Mouse (Mus musculus): ENCODE data around the gene Fam83e. TPM values are rescaled to one million over a fixed set of nuclear protein-coding genes. Genes with fewer than 3 reads are reported as not detected.

Gene Fam83e
- polyA plus RNA-seq, 1 experiment from 2014 or later = 1.1 TPM

- Histone ChIP-seq H3K9me3 (ENCODE audit: low read length) (no peaks in the 10 kb centered on the region), H3K27me3 (ENCODE audit: insufficient read depth, low read length) (no peaks in the 10 kb centered on the region), H3K27ac (ENCODE audit: low read length) (peak overlapping the region; percentile 3; the same call in 1 of the 2 replicates), H3K4me3 (ENCODE audit: low read length) (peak overlapping the region; percentile 54), H3K9ac (replicated peaks; ENCODE audit: low read length) (peak overlapping the region; percentile 58), H3K4me2 (replicated peaks; ENCODE audit: low read depth, low read length) (peak overlapping the region; percentile 84), H3K4me1 (ENCODE audit: insufficient read depth, low read length) (peaks cover 35% of the 10 kb centered on the region), H3K36me3 (ENCODE audit: insufficient read depth, low read length) (peaks cover 34% of the 10 kb centered on the region)
- WGBS = 74% methylated on average over 6 of the region's 6 CpGs
- no peak for ATAC-seq (ENCODE audit: low FRiP score, low TSS enrichment)
These were observed 7.0 kb upstream of the Fam83e start for GRCm38 (mm10) chr7:45713881-45714520.

- no peaks in the 10 kb centered on the region for H3K9me3 ChIP-seq (ENCODE audit: low read length)
- H3K27me3 ChIP-seq (ENCODE audit: insufficient read depth, low read length) = no peaks in the 10 kb centered on the region
- peak overlapping the region; percentile 54 for H3K4me3 ChIP-seq (ENCODE audit: low read length)
- peak overlapping the region; percentile 58 for H3K9ac ChIP-seq (replicated peaks; ENCODE audit: low read length)
- ATAC-seq (ENCODE audit: low FRiP score, low TSS enrichment) = peak; percentile 40
- peaks cover 39% of the 10 kb centered on the region for H3K36me3 ChIP-seq (ENCODE audit: insufficient read depth, low read length)
- 10% methylated on average over 14 of the region's 14 CpGs for WGBS
- H3K4me2 ChIP-seq (replicated peaks; ENCODE audit: low read depth, low read length) = peak overlapping the region; percentile 84
- H3K27ac ChIP-seq (ENCODE audit: low read length) = peak overlapping the region; percentile 3; the same call in 1 of the 2 replicates
- H3K4me1 ChIP-seq (ENCODE audit: insufficient read depth, low read length) = peaks cover 39% of the 10 kb centered on the region
These were observed 6.4 kb upstream of the Fam83e start for GRCm38 (mm10) chr7:45714630-45715089.

- H3K27me3 ChIP-seq (ENCODE audit: insufficient read depth, low read length) = no peaks in the 10 kb centered on the region
- H3K4me2 ChIP-seq (replicated peaks; ENCODE audit: low read depth, low read length) = peak within 1 kb of the TSS; percentile 84
- 6% methylated on average over 34 of the region's 34 CpGs for WGBS
- ATAC-seq (ENCODE audit: low FRiP score, low TSS enrichment) = peak; percentile 93
- peaks cover 44% of the 10 kb centered on the region for H3K36me3 ChIP-seq (ENCODE audit: insufficient read depth, low read length)
- H3K27ac ChIP-seq (ENCODE audit: low read length) = peak within 1 kb of the TSS; percentile 41; the same call in 1 of the 2 replicates
- peak within 1 kb of the TSS; percentile 58 for H3K9ac ChIP-seq (replicated peaks; ENCODE audit: low read length)
- H3K4me1 ChIP-seq (ENCODE audit: insufficient read depth, low read length) = peaks cover 43% of the 10 kb centered on the region
- H3K9me3 ChIP-seq (ENCODE audit: low read length) = no peaks in the 10 kb centered on the region
- H3K4me3 ChIP-seq (ENCODE audit: low read length) = peak within 1 kb of the TSS; percentile 54
These were observed 5.8 kb upstream of the Fam83e start, which contains the start of gene Rpl18 for GRCm38 (mm10) chr7:45715090-45715708. Gene Rpl18 (plus strand): TSS chr7:45715457.

GRCm38 (mm10) chr7:45715741-45716459, 5.1 kb upstream of the Fam83e start:
- H3K36me3 ChIP-seq (ENCODE audit: insufficient read depth, low read length) = peaks cover 44% of the 10 kb centered on the region
- H3K4me1 ChIP-seq (ENCODE audit: insufficient read depth, low read length) = peaks cover 43% of the 10 kb centered on the region
- H3K9me3 ChIP-seq (ENCODE audit: low read length) = no peaks in the 10 kb centered on the region
- H3K27ac ChIP-seq (ENCODE audit: low read length) = peak overlapping the region; percentile 41; the same call in 1 of the 2 replicates
- peak overlapping the region; percentile 8; the same call in 1 of the 2 replicates for H3K9ac ChIP-seq (replicated peaks; ENCODE audit: low read length)
- peak overlapping the region; percentile 84 for H3K4me2 ChIP-seq (replicated peaks; ENCODE audit: low read depth, low read length)
- WGBS = 82% methylated on average over 19 of the region's 19 CpGs
- peak overlapping the region; percentile 54 for H3K4me3 ChIP-seq (ENCODE audit: low read length)
- H3K27me3 ChIP-seq (ENCODE audit: insufficient read depth, low read length) = no peaks in the 10 kb centered on the region
- no peak for ATAC-seq (ENCODE audit: low FRiP score, low TSS enrichment)

- Histone ChIP-seq H3K9ac (replicated peaks; ENCODE audit: low read length) (0 out of 2 replicates have a peak overlapping the region, but pooled peaks have one; percentile 5), H3K4me3 (ENCODE audit: low read length) (peak overlapping the region; percentile 97), H3K4me1 (ENCODE audit: insufficient read depth, low read length) (peaks cover 43% of the 10 kb centered on the region), H3K4me2 (replicated peaks; ENCODE audit: low read depth, low read length) (peak overlapping the region; percentile 84), H3K36me3 (ENCODE audit: insufficient read depth, low read length) (peaks cover 44% of the 10 kb centered on the region), H3K27me3 (ENCODE audit: insufficient read depth, low read length) (no peaks in the 10 kb centered on the region), H3K9me3 (ENCODE audit: low read length) (no peaks in the 10 kb centered on the region), H3K27ac (ENCODE audit: low read length) (no peak overlapping the region)
- WGBS = 89% methylated on average over 3 of the region's 3 CpGs
- ATAC-seq (ENCODE audit: low FRiP score, low TSS enrichment) = no peak
These were observed 4.6 kb upstream of the Fam83e start for GRCm38 (mm10) chr7:45716460-45716857.

GRCm38 (mm10) chr7:45716952-45717917, 3.8 kb upstream of the Fam83e start:
- Histone ChIP-seq H3K9ac (replicated peaks; ENCODE audit: low read length) (peak overlapping the region; percentile 99), H3K9me3 (ENCODE audit: low read length) (no peaks in the 10 kb centered on the region), H3K4me2 (replicated peaks; ENCODE audit: low read depth, low read length) (peak overlapping the region; percentile 84), H3K27me3 (ENCODE audit: insufficient read depth, low read length) (no peaks in the 10 kb centered on the region), H3K4me1 (ENCODE audit: insufficient read depth, low read length) (peaks cover 43% of the 10 kb centered on the region), H3K36me3 (ENCODE audit: insufficient read depth, low read length) (peaks cover 42% of the 10 kb centered on the region), H3K4me3 (ENCODE audit: low read length) (peak overlapping the region; percentile 97), H3K27ac (ENCODE audit: low read length) (peak overlapping the region; percentile 86)
- ATAC-seq (ENCODE audit: low FRiP score, low TSS enrichment) = peak; percentile 4
- 9% methylated on average over 31 of the region's 31 CpGs for WGBS

GRCm38 (mm10) chr7:45717918-45718297, 3.1 kb upstream of the Fam83e start, which contains the start of gene Sphk2:
Gene Sphk2 (minus strand): TSS chr7:45718002.
- H3K27ac ChIP-seq (ENCODE audit: low read length) = peak within 1 kb of the TSS; percentile 91
- under 1% methylated on average over 41 of the region's 41 CpGs for WGBS
- no peaks in the 10 kb centered on the region for H3K9me3 ChIP-seq (ENCODE audit: low read length)
- peaks cover 42% of the 10 kb centered on the region for H3K36me3 ChIP-seq (ENCODE audit: insufficient read depth, low read length)
- H3K27me3 ChIP-seq (ENCODE audit: insufficient read depth, low read length) = no peaks in the 10 kb centered on the region
- H3K4me2 ChIP-seq (replicated peaks; ENCODE audit: low read depth, low read length) = peak within 1 kb of the TSS; percentile 89
- H3K4me3 ChIP-seq (ENCODE audit: low read length) = peak within 1 kb of the TSS; percentile 97
- peak; percentile 60 for ATAC-seq (ENCODE audit: low FRiP score, low TSS enrichment)
- peak within 1 kb of the TSS; percentile 99 for H3K9ac ChIP-seq (replicated peaks; ENCODE audit: low read length)
- peaks cover 43% of the 10 kb centered on the region for H3K4me1 ChIP-seq (ENCODE audit: insufficient read depth, low read length)

GRCm38 (mm10) chr7:45718331-45718730, 2.7 kb upstream of the Fam83e start:
- Histone ChIP-seq H3K4me1 (ENCODE audit: insufficient read depth, low read length) (peaks cover 43% of the 10 kb centered on the region), H3K4me2 (replicated peaks; ENCODE audit: low read depth, low read length) (peak overlapping the region; percentile 89)

GRCm38 (mm10) chr7:45719180-45719579, 1.8 kb upstream of the Fam83e start:
- peak overlapping the region; percentile 91; the same call in 1 of the 2 replicates for H3K27ac ChIP-seq (ENCODE audit: low read length)
- peaks cover 37% of the 10 kb centered on the region for H3K4me1 ChIP-seq (ENCODE audit: insufficient read depth, low read length)
- ATAC-seq (ENCODE audit: low FRiP score, low TSS enrichment) = no peak
- no peaks in the 10 kb centered on the region for H3K27me3 ChIP-seq (ENCODE audit: insufficient read depth, low read length)
- WGBS = 82% methylated on average over 10 of the region's 10 CpGs
- H3K4me2 ChIP-seq (replicated peaks; ENCODE audit: low read depth, low read length) = peak overlapping the region; percentile 89
- H3K36me3 ChIP-seq (ENCODE audit: insufficient read depth, low read length) = peaks cover 49% of the 10 kb centered on the region
- H3K4me3 ChIP-seq (ENCODE audit: low read length) = peak overlapping the region; percentile 97
- peak overlapping the region; percentile 99 for H3K9ac ChIP-seq (replicated peaks; ENCODE audit: low read length)
- no peaks in the 10 kb centered on the region for H3K9me3 ChIP-seq (ENCODE audit: low read length)

More at GRCm38 (mm10) chr7:45718331-45718730, 2.7 kb upstream of the Fam83e start:
- H3K36me3 ChIP-seq (ENCODE audit: insufficient read depth, low read length) = peaks cover 42% of the 10 kb centered on the region
- WGBS = under 1% methylated on average over 20 of the region's 20 CpGs
- ATAC-seq (ENCODE audit: low FRiP score, low TSS enrichment) = no peak
- no peaks in the 10 kb centered on the region for H3K27me3 ChIP-seq (ENCODE audit: insufficient read depth, low read length)
- H3K9ac ChIP-seq (replicated peaks; ENCODE audit: low read length) = peak overlapping the region; percentile 99
- H3K4me3 ChIP-seq (ENCODE audit: low read length) = peak overlapping the region; percentile 97
- peak overlapping the region; percentile 91 for H3K27ac ChIP-seq (ENCODE audit: low read length)
- H3K9me3 ChIP-seq (ENCODE audit: low read length) = no peaks in the 10 kb centered on the region

Data from kidney, embryonic 16.5 days (tissue).